18 mouse cellular contexts compared by ENCODE assay signal in genomic region chr3:84639767-84640500, GRCm38 (mm10). TPM values are rescaled to one million over a fixed set of nuclear protein-coding genes. Genes with fewer than 3 reads are reported as not detected.
DNase-seq lines count a peak whose midpoint lies in the region; ATAC-seq and TF ChIP-seq lines count a peak whose summit lies in the region.
"Had no signal": no experiment of that assay in that cellular context is flagged by ENCODE, and none has a peak within 500 bp of the region (broad histone marks: within the 10 kb centered on the region; RNA-seq: fewer than 3 reads in every experiment).

No protein-coding gene starts in this region.

- WGBS in kidney, adult 2 months, result 36% methylated on average over 11 of the region's 11 CpGs
- WGBS in kidney, embryonic 15.5 days, result 43% methylated on average over 11 of the region's 11 CpGs

- H3K36me3 ChIP-seq in kidney, adult 2 months (ENCODE audit: control insufficient read depth, insufficient read depth, low read length), result no peaks in the 10 kb centered on the region
- H3K36me3 ChIP-seq in kidney, embryonic 15.5 days, result no peaks in the 10 kb centered on the region
- H3K36me3 ChIP-seq: embryonic facial prominence, embryonic 13.5 days; heart, embryonic 13.5 days; liver, embryonic 15.5 days; midbrain, embryonic 15.5 days had no signal

- no peak overlapping the region for H3K4me2 ChIP-seq in kidney, embryonic 15.5 days
- H3K4me2 ChIP-seq: embryonic facial prominence, embryonic 13.5 days; heart, embryonic 13.5 days; liver, embryonic 15.5 days; midbrain, embryonic 15.5 days had no signal

- no peak for TF ChIP-seq CTCF in kidney, adult 2 months (conservative IDR thresholded peaks at IDR 0.05; ENCODE audit: insufficient read depth, insufficient read length, low read depth, low read length)

- no peak for TF ChIP-seq POLR2A in kidney, adult 2 months (IDR thresholded peaks at IDR 0.05; ENCODE audit: low read depth, low read length)

- peaks cover 17% of the 10 kb centered on the region for H3K4me1 ChIP-seq in kidney, adult 2 months (ENCODE audit: control insufficient read depth, insufficient read depth, low read length)
- peaks cover 21% of the 10 kb centered on the region for H3K4me1 ChIP-seq in kidney, embryonic 15.5 days
- H3K4me1 ChIP-seq: midbrain, embryonic 15.5 days had no signal

- H3K9ac ChIP-seq in kidney, embryonic 15.5 days, result no peak overlapping the region
- H3K9ac ChIP-seq: embryonic facial prominence, embryonic 13.5 days; heart, embryonic 13.5 days; liver, embryonic 15.5 days; midbrain, embryonic 15.5 days had no signal

- H3K9me3 ChIP-seq in kidney, embryonic 15.5 days (replicated peaks), result no peaks in the 10 kb centered on the region
- H3K9me3 ChIP-seq: embryonic facial prominence, embryonic 13.5 days; heart, embryonic 13.5 days; liver, embryonic 15.5 days; midbrain, embryonic 15.5 days had no signal

- DNase-seq in kidney, adult 2 months, result peak; percentile 64
- DNase-seq in kidney, adult 11 months, result no peak
- DNase-seq in ES-CJ7 (ENCODE audit: low read depth, low spot score) (peak; percentile 44), R1 (ENCODE audit: low read depth, low spot score) (peak; percentile 80)
- DNase-seq in frontal cortex, postnatal 10 days (ENCODE audit: low spot score in 2 of 2), result no peak
- no peak for DNase-seq in testis, postnatal 10 days (ENCODE audit: low spot score)
- DNase-seq in ovary, postnatal 14 days (ENCODE audit: low spot score), result no peak
- DNase-seq: cerebellum, postnatal 36 days; layer of hippocampus, adult 9-11 months had no signal

- no peak; the same call in 1 of the 2 replicates for ATAC-seq in kidney, embryonic 15.5 days (replicated peaks; ENCODE audit: low FRiP score)
- ATAC-seq: hindbrain, postnatal 0 days; midbrain, embryonic 15.5 days had no signal

- H3K27me3 ChIP-seq in kidney, adult 2 months (replicated peaks; ENCODE audit: control insufficient read depth, insufficient read depth, low read length), result no peaks in the 10 kb centered on the region
- no peaks in the 10 kb centered on the region for H3K27me3 ChIP-seq in kidney, embryonic 15.5 days
- H3K27me3 ChIP-seq: CH12.LX; embryonic facial prominence, embryonic 13.5 days; heart, embryonic 13.5 days; liver, embryonic 15.5 days; midbrain, embryonic 15.5 days had no signal

- peak overlapping the region; percentile 54 for H3K27ac ChIP-seq in kidney, adult 2 months (ENCODE audit: insufficient read depth, low read depth, low read length)
- peak overlapping the region; percentile 66 for H3K27ac ChIP-seq in kidney, embryonic 15.5 days
- H3K27ac ChIP-seq: embryonic facial prominence, embryonic 13.5 days; heart, embryonic 13.5 days; hindbrain, postnatal 0 days; liver, embryonic 15.5 days; midbrain, embryonic 15.5 days had no signal

- H3K4me3 ChIP-seq in kidney, adult 2 months (ENCODE audit: insufficient read depth, low read depth, low read length), result no peak overlapping the region
- no peak overlapping the region for H3K4me3 ChIP-seq in kidney, embryonic 15.5 days (replicated peaks)
- H3K4me3 ChIP-seq: embryonic facial prominence, embryonic 13.5 days; heart, embryonic 13.5 days; liver, embryonic 15.5 days; midbrain, embryonic 15.5 days had no signal

RNA-seq across cellular contexts. Expression of gene Tmem154, which starts 26.1 kb away (rescaled TPM):
- polyA plus RNA-seq in kidney, adult 2 months (2012; rRNA removed), result 0.42 and 0.88 TPM in 2 replicates
- polyA plus RNA-seq in kidney, embryonic 15.5 days (2015; fragmentation: Nextera tagmentation; extraction: Ambion mirVana), result 0.64 and 0.73 TPM in 2 replicates

RNA-seq across cellular contexts. Expression of gene Tigd4, which starts 46.6 kb away (rescaled TPM):
- not detected in 2 replicates for polyA plus RNA-seq in kidney, adult 2 months (2012; rRNA removed)
- 0.06 and 0.26 TPM in 2 replicates for polyA plus RNA-seq in kidney, embryonic 15.5 days (2015; fragmentation: Nextera tagmentation; extraction: Ambion mirVana)
- polyA plus RNA-seq: forebrain, embryonic 11.5 days; hindbrain, postnatal 0 days; midbrain, embryonic 15.5 days; thymus, postnatal 0 days had no signal

RNA-seq across cellular contexts. Expression of gene Arfip1, which starts 57.5 kb away (rescaled TPM):
- 11.8 and 14.3 TPM in 2 replicates for polyA plus RNA-seq in kidney, adult 2 months (2012; rRNA removed)
- polyA plus RNA-seq in kidney, embryonic 15.5 days (2015; fragmentation: Nextera tagmentation; extraction: Ambion mirVana), result 48.1 and 53.8 TPM in 2 replicates

Comparison
In these comparisons a context has a peak if more than half of its experiments do, and no peak if none do; other contexts are left out.
1. DNase-seq: peak in kidney, adult 2 months (single experiment), ES-CJ7 (single experiment) and R1 (single experiment); none in kidney, adult 11 months (single experiment), frontal cortex, postnatal 10 days (0 of 2), testis, postnatal 10 days (single experiment) and ovary, postnatal 14 days (single experiment).